Mouse (Mus musculus) neutrophil, adult 5-6 weeks (primary cell): ENCODE measurements around the gene Perp. TPM values are rescaled to one million over a fixed set of nuclear protein-coding genes. Genes with fewer than 3 reads are reported as not detected.

Experiments used
- ATAC-seq: fragments of 151-379, 151-347 bp; 2 replicates; pipeline ENCODE4 v1.8.0; 2017; ENCODE audit warnings: mild to moderate bottlenecking, moderate TSS enrichment; ENCODE audit not compliant: insufficient number of reproducible peaks, poor library complexity, low FRiP score, severe bottlenecking; ENCODE audit errors: extremely low read depth
- total RNA-seq: library from RNA; stranded (forward); fragments of 200-1000 nt; gene quantifications from 2 replicates; pipeline ENCODE4 v1.2.3, GENCODE M21; 2017

The Perp gene
- total RNA-seq, 1 experiment from 2014 or later, result 1.2 TPM

DNA sequence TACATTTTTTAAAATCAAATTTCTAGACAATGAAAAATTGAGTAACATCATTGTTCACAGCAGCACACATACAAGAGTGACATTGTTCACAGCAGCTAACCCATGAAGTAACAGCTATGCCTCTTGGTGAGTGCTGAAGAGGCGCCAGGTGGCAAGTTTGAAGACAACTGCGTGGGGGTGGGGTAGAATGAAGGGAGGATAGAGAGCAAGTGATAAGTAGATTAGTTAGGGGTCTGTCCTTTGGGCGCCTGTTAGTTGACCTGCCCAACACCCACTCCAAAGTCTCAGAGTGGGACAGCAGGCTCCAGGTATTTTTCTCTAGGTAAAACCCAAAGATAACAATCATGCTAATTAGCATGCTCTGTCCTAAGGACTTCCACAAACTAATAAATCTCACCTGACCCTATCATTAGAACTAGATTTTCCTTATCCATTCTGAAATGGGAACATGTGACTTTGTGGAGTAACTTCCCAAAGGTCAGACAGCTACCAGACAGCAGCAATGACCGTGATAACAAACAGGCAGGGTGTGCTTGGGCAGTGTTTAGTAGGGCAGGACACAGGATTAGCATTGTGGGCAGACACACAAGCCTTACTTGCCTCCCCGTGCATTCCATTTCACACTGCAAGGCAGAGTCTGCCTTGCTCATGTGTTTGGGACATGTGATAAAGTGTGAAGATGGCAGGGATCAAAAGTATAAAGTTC, 15.5 kb downstream of the Perp start:
- ATAC-seq, result no peak

DNA sequence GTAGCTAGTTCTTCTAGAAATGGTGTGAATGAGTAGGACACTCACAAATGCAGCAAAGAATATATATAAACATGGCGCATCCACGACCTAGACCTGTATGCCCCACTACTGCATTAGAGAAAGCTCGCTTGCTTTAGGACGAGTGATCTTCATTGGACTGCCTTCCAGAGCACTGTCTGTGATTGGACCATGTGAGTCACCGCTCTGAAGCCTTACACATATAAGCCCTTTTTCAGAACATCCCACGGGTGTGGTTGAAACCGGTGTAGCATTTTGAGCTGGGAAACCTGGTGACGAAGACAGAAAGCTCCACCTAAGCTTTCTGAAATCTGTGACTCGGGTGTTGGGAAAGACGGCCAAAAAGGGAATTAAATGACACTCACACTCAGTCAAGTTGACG, 16.0 kb downstream of the Perp start:
- no peak for ATAC-seq

DNA sequence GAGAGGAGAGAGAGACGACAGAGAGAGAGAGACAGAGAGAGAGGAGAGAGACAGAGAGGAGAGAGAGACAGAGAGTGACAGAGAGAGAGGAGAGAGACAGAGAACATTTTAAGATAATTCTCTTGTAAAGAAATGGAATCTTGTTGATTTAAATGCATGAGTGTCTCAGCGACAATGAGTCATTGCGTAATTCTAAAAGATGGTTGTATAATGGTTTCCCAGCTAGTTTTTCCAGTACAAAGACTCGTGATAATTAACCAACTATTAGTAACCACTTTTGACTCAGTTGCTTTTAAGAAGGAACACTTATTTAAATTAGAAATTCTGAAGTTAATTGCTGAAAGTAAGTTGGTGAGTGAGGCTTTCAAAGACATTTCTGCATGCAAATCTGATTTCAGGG, 16.6 kb downstream of the Perp start:
- ATAC-seq, result no peak

DNA sequence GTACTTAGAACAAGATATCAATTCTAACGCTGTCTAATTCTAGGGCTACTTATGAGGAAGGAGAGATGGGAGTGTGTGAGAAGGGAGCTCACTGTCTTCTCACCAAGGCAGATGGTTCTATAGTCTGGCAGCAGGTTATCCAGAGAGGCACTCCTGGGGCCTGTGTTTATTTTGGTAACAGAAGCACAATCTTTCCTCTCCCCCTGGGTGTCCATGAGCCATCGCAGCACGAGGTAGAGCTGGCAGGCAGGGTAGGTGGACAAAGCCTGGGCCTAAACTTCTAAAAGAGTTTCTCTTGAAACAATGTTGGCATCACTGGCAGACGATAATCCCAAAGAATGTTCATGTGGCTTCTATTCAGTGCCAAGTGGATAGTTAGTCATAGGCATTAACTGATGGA, 18.5 kb downstream of the Perp start:
- no peak for ATAC-seq

DNA sequence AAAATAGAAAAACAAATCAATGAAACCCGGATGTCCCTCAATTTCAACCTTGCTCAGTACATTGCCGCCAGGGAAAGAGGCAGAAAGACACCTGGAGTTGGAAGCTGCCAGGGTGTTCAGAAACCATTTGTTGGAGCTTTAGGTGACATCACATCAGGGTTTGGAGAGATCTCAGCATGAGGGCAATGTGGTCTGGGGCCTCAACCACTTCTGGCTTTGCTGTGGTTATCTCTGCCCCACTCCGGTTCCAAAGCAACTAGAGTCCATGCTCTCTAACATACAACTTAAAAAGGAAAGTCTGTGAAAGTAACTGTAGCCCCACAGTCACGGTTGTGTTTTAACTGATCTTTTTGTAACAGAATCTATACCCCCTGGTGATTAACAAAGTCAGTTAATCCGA, 19.9 kb downstream of the Perp start:
- ATAC-seq, result no peak

DNA sequence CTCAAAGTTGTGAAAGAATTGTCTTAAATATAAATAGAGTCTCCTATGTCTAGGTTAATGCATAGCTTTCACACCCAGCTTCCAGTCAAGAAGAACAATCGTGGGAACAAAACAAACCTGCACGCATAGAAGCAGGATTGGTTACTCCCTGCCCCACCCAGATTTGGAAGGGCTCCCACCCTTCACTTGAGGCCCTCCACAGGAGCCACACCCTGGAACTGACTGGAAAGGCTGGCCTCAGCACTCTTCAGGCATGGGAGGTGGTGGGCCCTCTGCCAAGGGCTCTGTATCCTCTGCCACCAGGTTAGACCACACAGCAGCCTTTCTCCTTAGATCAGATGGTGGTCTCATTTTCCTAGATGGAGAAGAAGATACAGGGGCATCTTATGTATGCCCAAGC, 26.2 kb downstream of the Perp start:
- no peak for ATAC-seq

DNA sequence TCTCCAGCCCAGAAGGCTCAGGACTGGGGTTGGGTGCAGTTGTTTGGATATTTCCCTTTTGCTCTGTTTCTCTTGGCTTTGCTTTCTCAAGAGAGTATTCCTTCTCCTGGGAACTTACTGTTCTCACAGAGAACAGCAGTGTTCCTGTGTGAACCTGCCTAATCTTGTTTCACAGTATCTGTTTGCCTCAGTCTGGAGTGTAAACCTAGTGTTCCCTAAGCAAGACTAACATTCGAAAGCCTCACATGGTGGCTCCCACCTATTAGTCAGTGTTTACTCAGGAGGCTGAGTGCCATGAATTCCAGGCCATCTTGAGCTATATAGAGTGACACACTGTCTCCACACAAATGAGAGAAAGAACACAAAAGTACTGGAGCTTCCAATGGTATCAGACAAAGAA, 31.4 kb downstream of the Perp start:
- ATAC-seq, result no peak

DNA sequence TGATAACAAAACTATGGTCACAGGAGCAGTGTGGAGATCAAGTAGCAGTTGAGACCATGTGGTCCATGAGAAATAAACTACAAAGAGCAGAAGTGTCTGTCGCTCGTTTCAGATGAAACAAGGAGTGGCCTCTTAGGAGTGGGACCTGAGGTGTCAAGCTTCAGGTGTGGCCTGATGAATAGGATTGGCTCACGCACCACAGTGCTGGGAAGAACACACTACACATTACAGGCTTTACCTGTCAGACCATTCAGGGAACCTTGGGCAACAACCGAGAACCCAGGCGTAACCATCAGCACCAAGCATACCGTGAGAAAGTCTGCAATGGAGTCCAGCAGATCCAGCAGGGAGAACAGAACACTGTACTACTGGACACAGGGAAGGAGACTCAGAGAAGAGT, 33.3 kb downstream of the Perp start:
- ATAC-seq, result no peak

DNA sequence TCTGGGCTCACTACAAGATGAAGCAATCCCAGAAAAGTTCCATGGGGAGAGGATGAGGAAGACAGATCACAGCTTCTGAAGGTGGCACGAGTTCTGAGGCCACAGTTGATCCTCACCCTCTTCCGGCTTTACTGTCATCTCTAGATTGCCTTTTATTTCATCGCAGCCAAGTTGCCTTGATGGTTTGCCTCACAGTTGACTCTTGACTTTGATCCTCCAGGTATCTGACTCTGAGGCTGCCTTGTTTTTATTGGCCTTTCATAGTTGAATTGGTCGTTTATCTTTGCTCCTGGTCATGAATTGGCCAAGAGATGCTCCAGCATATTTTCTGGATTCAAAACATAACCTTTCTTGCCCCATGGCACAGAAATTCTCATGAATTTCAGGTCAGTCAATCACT, 34.3 kb downstream of the Perp start:
- ATAC-seq, result no peak

DNA sequence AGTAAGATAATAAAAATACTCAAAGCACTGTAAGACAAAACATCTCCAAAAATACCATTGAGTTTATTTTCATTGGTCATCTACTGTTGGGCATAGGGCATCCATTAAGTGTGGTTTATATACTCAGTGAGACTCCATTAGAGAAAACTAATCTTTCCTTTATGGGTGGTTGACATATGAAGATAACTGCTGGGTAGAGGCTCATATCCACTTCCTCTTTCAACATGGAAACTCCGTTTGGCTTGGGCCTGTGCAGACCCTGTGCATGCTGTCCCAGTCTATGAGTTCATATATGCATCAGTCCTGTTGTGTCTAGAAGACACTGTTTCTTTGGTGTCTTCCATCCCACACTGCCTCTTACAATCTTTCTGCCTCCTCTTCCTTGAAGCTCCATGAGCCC, 34.9 kb downstream of the Perp start:
- no peak for ATAC-seq

DNA sequence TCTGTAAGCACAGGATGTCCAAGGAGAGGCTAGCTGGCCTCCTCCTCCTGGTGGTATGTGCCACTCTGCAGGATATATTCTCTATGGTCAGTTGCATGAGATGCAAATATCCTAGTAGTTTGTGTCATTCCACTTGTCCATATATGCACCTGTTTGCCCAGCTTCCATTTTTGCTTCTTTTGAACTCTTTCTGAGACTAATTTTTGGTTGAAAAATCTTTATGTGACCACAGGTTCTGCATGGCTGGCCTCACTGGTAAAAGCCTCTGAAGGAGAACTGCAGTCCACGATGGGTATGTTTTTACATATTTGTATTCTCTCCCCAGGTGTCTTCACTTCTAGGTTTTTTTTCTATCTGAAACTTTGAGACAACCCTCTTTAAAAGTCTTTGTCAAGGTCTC, 37.4 kb downstream of the Perp start:
- ATAC-seq, result no peak

DNA sequence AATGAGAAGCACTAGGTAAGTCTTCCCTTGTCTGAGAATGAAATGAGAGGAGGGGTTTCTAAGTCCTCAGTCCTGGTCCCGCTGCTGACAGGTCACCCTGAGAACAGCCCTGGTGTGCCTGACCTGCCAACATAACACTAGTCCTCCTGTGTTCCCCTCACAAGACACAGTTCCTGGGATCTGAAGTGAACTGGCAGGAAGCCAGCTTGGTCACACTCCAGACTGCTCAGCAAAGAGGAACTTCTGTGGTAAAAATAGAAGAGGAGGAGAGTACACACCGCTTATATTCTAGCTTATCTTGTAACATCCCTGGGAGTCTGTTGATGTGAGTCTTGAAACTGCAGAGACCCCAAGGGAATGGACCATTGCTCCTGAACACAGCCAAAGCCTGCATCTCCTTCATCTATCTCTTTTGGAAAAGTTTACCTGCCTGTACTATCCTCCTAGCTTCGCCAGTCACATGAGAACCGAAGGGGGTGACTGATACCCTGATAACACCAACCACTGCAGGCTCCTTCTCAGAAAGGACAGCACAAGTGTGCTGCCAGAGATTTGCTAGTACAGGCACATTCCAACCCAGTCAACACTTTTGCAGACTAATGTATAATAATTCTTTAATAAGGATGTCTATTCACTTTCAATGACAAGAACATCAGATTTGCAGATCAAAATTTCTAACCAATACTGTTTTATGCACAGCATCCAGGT, 42.3 kb downstream of the Perp start:
- ATAC-seq, result no peak

DNA sequence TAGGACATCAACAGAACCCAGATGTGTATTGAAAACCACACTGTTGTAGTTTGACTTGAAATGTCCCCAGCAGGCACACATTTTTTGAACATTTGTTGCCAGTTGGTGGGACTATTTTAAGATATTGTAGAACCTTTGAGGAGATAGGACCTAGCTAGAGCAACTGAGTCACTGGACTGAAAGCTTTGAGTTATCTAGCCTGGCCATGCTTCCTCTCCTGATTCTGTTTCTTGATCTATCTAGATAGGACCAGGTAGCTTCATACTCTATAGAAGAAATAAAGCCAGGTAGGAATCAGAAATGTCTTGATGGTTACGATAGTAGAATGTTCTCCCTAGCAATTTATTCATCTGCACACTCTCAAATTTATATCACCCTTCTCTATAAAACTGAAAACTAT, 43.9 kb downstream of the Perp start:
- ATAC-seq, result no peak

DNA sequence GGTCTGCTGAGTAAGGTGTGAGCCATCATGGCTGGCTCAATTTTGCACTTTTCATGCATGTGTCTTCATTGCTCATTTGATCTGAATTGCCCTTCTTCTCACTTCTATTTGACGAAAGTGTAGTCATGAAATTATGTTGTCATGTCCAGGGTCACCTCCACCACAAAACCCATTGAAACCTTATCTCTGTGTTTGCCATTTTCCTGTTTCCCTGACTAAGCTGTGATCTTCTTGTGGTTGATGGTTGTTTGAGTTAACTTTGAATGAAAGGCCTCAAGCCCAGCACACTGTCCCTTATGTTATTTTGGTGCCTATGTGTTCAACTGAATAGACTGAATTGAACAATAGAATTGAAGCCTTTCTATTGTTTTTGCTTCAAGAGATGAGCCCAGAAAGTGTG, 44.4 kb downstream of the Perp start:
- no peak for ATAC-seq

DNA sequence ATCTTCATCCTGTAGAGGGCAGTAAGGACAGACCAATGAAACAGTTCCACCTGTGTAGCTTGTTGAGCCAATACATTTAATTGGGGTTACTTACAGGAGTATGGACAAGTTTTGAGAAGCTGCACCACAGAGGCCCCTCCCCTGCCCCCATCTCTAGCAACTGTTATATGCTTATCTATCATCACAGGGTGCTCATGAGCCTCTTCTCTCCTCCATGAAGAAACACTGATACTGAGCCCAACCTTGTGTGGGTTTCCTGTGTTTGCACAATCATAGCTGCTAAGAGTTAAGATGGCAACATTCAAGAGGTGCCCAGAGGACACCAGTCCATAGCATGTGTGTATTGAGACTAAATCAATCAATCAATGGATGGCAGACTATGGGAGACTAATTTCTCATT, 46.3 kb downstream of the Perp start:
- no peak for ATAC-seq

DNA sequence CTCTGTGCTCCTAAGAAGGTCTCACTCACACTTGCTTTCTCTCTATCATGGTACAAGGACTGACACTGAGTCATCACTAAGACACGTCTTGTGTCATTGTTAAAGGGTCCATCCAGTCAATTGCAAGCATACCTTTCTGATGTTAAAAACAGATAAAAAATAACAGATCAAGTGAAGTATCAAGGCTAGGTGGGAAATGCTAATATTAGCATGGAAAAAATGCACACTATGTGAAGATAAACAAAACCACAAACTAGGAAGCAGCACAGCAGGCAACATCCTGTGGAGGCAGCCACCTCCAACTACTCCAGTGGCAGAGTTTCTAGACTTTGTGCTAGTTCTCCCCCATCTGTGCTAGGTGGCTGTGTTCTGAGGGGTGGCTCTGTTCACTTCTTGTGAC, 47.3 kb downstream of the Perp start:
- ATAC-seq, result no peak

DNA sequence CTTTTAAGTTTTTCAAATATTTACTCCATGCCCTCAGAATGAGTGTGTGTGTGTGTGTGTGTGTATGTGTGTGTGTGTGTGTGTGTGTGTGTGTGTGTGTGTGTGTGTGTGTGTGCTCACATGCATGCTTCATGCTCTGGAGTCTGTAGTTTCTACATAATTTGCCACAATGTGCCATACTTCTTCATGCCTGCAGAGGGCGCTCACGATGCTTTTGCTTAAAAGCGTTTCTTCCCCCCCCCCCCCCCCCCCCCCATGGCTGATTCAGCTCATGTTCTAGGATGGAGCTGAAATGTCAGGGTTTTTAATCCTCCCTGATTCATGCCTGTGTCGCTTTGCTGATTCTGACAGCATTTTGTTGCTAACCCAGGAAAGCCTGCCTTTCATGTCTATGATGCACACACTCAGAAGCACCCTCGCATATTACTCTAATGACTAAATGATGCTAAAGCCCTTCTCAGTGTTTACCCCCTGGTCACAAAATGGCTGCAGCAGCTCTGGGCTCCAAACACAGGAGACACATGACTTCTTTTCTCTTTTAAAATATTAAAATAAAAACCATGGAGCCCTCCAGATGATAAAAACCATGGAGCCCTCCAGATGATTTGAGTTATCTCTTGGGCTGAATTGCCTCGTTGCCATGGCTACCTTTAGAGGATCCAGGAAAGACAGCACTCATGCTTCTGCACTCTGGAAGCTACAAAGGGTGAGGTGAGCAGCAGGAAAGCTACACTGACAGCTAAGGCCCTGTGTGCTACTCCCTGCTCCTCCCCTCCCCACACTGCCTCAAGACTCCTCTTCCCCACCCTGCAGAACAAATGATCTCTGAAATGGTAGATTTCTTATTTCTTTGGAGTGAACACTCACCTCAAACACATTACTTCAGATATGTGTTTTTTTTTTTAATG, 49.7 kb downstream of the Perp start:
- ATAC-seq, result no peak

DNA sequence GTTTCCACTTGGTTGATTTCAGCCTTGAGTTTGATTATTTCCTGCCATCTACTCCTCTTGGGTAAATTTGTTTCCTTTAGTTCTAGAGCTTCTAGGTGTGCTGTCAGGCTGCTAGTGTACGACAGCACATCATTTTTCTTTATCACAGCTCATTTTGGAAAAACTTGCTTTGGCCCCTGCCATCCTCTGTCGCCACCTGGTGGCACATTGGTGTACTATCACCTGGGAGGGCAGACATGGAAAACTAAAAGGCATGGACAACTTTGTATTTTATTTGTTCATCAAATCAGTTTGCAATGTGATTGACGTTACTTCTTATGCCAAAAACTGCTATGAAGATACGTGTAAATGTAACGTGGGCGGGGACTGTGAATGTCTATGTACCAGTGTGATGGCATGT, 59.3 kb downstream of the Perp start:
- peak; percentile 60; the same call in 1 of the 2 replicates for ATAC-seq
